15 mouse cellular contexts compared by ENCODE assay signal in genomic region chr11:79885713-79886393, GRCm38 (mm10).
DNase-seq lines count a peak whose midpoint lies in the region; ATAC-seq and TF ChIP-seq lines count a peak whose summit lies in the region.
"Had no signal": no experiment of that assay in that cellular context is flagged by ENCODE, and none has a peak within 500 bp of the region (broad histone marks: within the 10 kb centered on the region; RNA-seq: fewer than 3 reads in every experiment).

No protein-coding gene starts in this region.

- no peaks in the 10 kb centered on the region for H3K27me3 ChIP-seq in liver, embryonic 12.5 days (replicated peaks)
- no peaks in the 10 kb centered on the region for H3K27me3 ChIP-seq in intestine, postnatal 0 days (replicated peaks; ENCODE audit: control insufficient read depth, insufficient read depth, low read length)
- H3K27me3 ChIP-seq in limb, embryonic 15.5 days = no peaks in the 10 kb centered on the region
- H3K27me3 ChIP-seq in stomach, postnatal 0 days (ENCODE audit: control insufficient read depth, insufficient read depth, low read length) = no peaks in the 10 kb centered on the region
- H3K27me3 ChIP-seq in midbrain, embryonic 14.5 days (ENCODE audit: control insufficient read depth, insufficient read depth, low read length) = no peaks in the 10 kb centered on the region
- H3K27me3 ChIP-seq: hindbrain, embryonic 13.5 days; neural tube, embryonic 13.5 days had no signal

- no peak for DNase-seq in liver
- no peak for DNase-seq in stomach, postnatal 0 days (ENCODE audit: low spot score)
- no peak for DNase-seq in midbrain, embryonic 14.5 days
- no peak for DNase-seq in c-Kit-positive CD71-positive TER-119-positive erythroid progenitor cells, embryonic 14.5 days (ENCODE audit: low spot score)
- DNase-seq in heart, postnatal 10 days = no peak
- DNase-seq: adrenal gland, postnatal 10 days; cerebellum, adult 11-12 months; heart, adult 2 months; lung, embryonic 14.5 days had no signal

- WGBS in liver, embryonic 12.5 days (ENCODE audit: insufficient replicate concordance) = 59% methylated on average over 13 of the region's 13 CpGs
- 43% methylated on average over 13 of the region's 13 CpGs for WGBS in intestine, postnatal 0 days
- 77% methylated on average over 13 of the region's 13 CpGs for WGBS in limb, embryonic 15.5 days
- 51% methylated on average over 13 of the region's 13 CpGs for WGBS in stomach, postnatal 0 days
- WGBS in midbrain, embryonic 14.5 days = 89% methylated on average over 13 of the region's 13 CpGs

- H3K4me3 ChIP-seq in liver, embryonic 12.5 days = no peak overlapping the region
- no peak overlapping the region for H3K4me3 ChIP-seq in intestine, postnatal 0 days (ENCODE audit: low read depth, low read length)
- no peak overlapping the region for H3K4me3 ChIP-seq in limb, embryonic 15.5 days
- no peak overlapping the region for H3K4me3 ChIP-seq in stomach, postnatal 0 days (ENCODE audit: low read depth, low read length)
- no peak overlapping the region for H3K4me3 ChIP-seq in midbrain, embryonic 14.5 days (replicated peaks; ENCODE audit: low read depth, low read length)
- H3K4me3 ChIP-seq: heart, adult 2 months; hindbrain, embryonic 13.5 days; neural tube, embryonic 13.5 days had no signal

- no peak for TF ChIP-seq EP300 in stomach, postnatal 0 days (optimal IDR thresholded peaks at IDR 0.05)

- H3K9me3 ChIP-seq in liver, embryonic 12.5 days (replicated peaks) = no peaks in the 10 kb centered on the region
- no peaks in the 10 kb centered on the region for H3K9me3 ChIP-seq in intestine, postnatal 0 days (ENCODE audit: control insufficient read depth)
- no peaks in the 10 kb centered on the region for H3K9me3 ChIP-seq in limb, embryonic 15.5 days
- H3K9me3 ChIP-seq in stomach, postnatal 0 days (ENCODE audit: control insufficient read depth, low read length) = no peaks in the 10 kb centered on the region
- H3K9me3 ChIP-seq in midbrain, embryonic 14.5 days (ENCODE audit: control insufficient read depth, low read length) = no peaks in the 10 kb centered on the region
- H3K9me3 ChIP-seq: hindbrain, embryonic 13.5 days; neural tube, embryonic 13.5 days had no signal

- no peaks in the 10 kb centered on the region for H3K36me3 ChIP-seq in liver, embryonic 12.5 days
- no peaks in the 10 kb centered on the region for H3K36me3 ChIP-seq in intestine, postnatal 0 days (ENCODE audit: control insufficient read depth, insufficient read depth)
- H3K36me3 ChIP-seq in limb, embryonic 15.5 days = no peaks in the 10 kb centered on the region
- no peaks in the 10 kb centered on the region for H3K36me3 ChIP-seq in stomach, postnatal 0 days (ENCODE audit: control insufficient read depth, insufficient read depth, low read length)
- no peaks in the 10 kb centered on the region for H3K36me3 ChIP-seq in midbrain, embryonic 14.5 days (ENCODE audit: control insufficient read depth, insufficient read depth, low read length)
- H3K36me3 ChIP-seq: hindbrain, embryonic 13.5 days; neural tube, embryonic 13.5 days had no signal

- no peak overlapping the region for H3K9ac ChIP-seq in liver, embryonic 12.5 days
- H3K9ac ChIP-seq in intestine, postnatal 0 days (ENCODE audit: low read depth, low read length) = no peak overlapping the region
- H3K9ac ChIP-seq in limb, embryonic 15.5 days = no peak overlapping the region
- no peak overlapping the region for H3K9ac ChIP-seq in stomach, postnatal 0 days (ENCODE audit: low read length)
- no peak overlapping the region for H3K9ac ChIP-seq in midbrain, embryonic 14.5 days (replicated peaks; ENCODE audit: low read length)
- H3K9ac ChIP-seq: hindbrain, embryonic 13.5 days; lung, embryonic 14.5 days; neural tube, embryonic 13.5 days had no signal

- no peak overlapping the region for H3K4me2 ChIP-seq in liver, embryonic 12.5 days
- H3K4me2 ChIP-seq in intestine, postnatal 0 days (replicated peaks; ENCODE audit: low read depth) = no peak overlapping the region
- no peak overlapping the region for H3K4me2 ChIP-seq in limb, embryonic 15.5 days
- H3K4me2 ChIP-seq in stomach, postnatal 0 days (replicated peaks; ENCODE audit: low read depth) = no peak overlapping the region
- no peak overlapping the region for H3K4me2 ChIP-seq in midbrain, embryonic 14.5 days (ENCODE audit: low read length)
- H3K4me2 ChIP-seq: hindbrain, embryonic 13.5 days; lung, embryonic 14.5 days; neural tube, embryonic 13.5 days had no signal

- no peak overlapping the region for H3K27ac ChIP-seq in liver, embryonic 12.5 days
- H3K27ac ChIP-seq in intestine, postnatal 0 days (ENCODE audit: low read depth, low read length) = peak overlapping the region; percentile 71
- H3K27ac ChIP-seq in limb, embryonic 15.5 days = no peak overlapping the region
- no peak overlapping the region for H3K27ac ChIP-seq in stomach, postnatal 0 days (replicated peaks)
- no peak overlapping the region for H3K27ac ChIP-seq in midbrain, embryonic 14.5 days (replicated peaks; ENCODE audit: low read depth, low read length)
- H3K27ac ChIP-seq: heart, adult 2 months; hindbrain, embryonic 13.5 days; neural tube, embryonic 13.5 days had no signal

- ATAC-seq in liver, embryonic 12.5 days = 0 out of 2 replicates have a peak, but pooled peaks have one; percentile 27
- peak; percentile 96 for ATAC-seq in intestine, postnatal 0 days
- ATAC-seq in limb, embryonic 15.5 days (ENCODE audit: insufficient number of reproducible peaks, low FRiP score, low TSS enrichment, low read depth) = peak; percentile 67; the same call in 1 of the 2 replicates
- ATAC-seq in stomach, postnatal 0 days (ENCODE audit: low FRiP score, low TSS enrichment) = peak; percentile 60
- ATAC-seq in midbrain, embryonic 14.5 days (ENCODE audit: low FRiP score, low TSS enrichment) = no peak
- ATAC-seq: forebrain, embryonic 14.5 days had no signal

- peaks cover 4% of the 10 kb centered on the region; the same call in 1 of the 2 replicates for H3K4me1 ChIP-seq in liver, embryonic 12.5 days
- no peaks in the 10 kb centered on the region for H3K4me1 ChIP-seq in intestine, postnatal 0 days (replicated peaks; ENCODE audit: control insufficient read depth, insufficient read depth, low read length)
- no peaks in the 10 kb centered on the region for H3K4me1 ChIP-seq in limb, embryonic 15.5 days
- no peaks in the 10 kb centered on the region for H3K4me1 ChIP-seq in stomach, postnatal 0 days (replicated peaks; ENCODE audit: control insufficient read depth, insufficient read depth)
- no peaks in the 10 kb centered on the region for H3K4me1 ChIP-seq in midbrain, embryonic 14.5 days (ENCODE audit: control insufficient read depth, insufficient read depth, low read length)
- H3K4me1 ChIP-seq: hindbrain, embryonic 13.5 days; neural tube, embryonic 13.5 days had no signal

- intact Hi-C loops in heart, postnatal 10 days (cut with DNase I) = no loop called here

- TF ChIP-seq CTCF in intestine, postnatal 0 days (IDR thresholded peaks at IDR 0.05; ENCODE audit: low read depth) = no peak
- TF ChIP-seq CTCF in stomach, postnatal 0 days (IDR thresholded peaks at IDR 0.05; ENCODE audit: low read depth) = no peak
